Mouse (Mus musculus) forebrain, embryonic 10.5 days (tissue): ENCODE measurements at regions not wholly inside any gene's neighbourhood (a gene's known extent, or its start where the extent isn't known, plus 50 kb on each side); places are given as distances from the start of the nearest gene placed in this dataset.
"Not testable (repeated sequence)": the region's sequence is repeated elsewhere in the genome, so short reads cannot be mapped to it uniquely, and the experiment has no call there.

Experiments used
- DNase-seq: peaks from one replicate; pipeline ENCODE4 v3.0.0-alpha.2; 2017; ENCODE audit warnings: low spot score; ENCODE audit errors: extremely low spot score
- H3K27ac ChIP-seq: fragments of 300-500 bp; sonication (generic); 2 replicates; pipeline ENCODE4 v1.5.1; 2016; ENCODE audit warnings: mild to moderate bottlenecking
- H3K27me3 ChIP-seq: fragments of 300-500 bp; sonication (generic); 2 replicates; pipeline ENCODE4 v1.6.1; 2016; ENCODE audit warnings: mild to moderate bottlenecking; ENCODE audit not compliant: poor library complexity, severe bottlenecking
- H3K36me3 ChIP-seq: fragments of 300-500 bp; sonication (generic); replicated peaks from 2 replicates; pipeline ENCODE4 v1.6.1; 2016; ENCODE audit warnings: mild to moderate bottlenecking, moderate library complexity
- H3K4me1 ChIP-seq: fragments of 300-500 bp; sonication (generic); 2 replicates; pipeline ENCODE4 v1.6.1; 2016
- H3K4me3 ChIP-seq: fragments of 300-500 bp; sonication (generic); 2 replicates; pipeline ENCODE4 v1.5.1; 2016; ENCODE audit warnings: mild to moderate bottlenecking, moderate library complexity
- H3K9me3 ChIP-seq: fragments of 300-500 bp; sonication (generic); 2 replicates; pipeline ENCODE4 v1.6.1; 2016; ENCODE audit warnings: mild to moderate bottlenecking, moderate library complexity
- WGBS: fragments of 180-500 bp; shearing (Covaris S2); methylation state at CpG from one replicate; pipeline ENCODE4 v1.1.7; 2016; 5-methylcytosine and 5-hydroxymethylcytosine counted together

- Histone ChIP-seq H3K4me1 (no peaks in the 10 kb centered on the region), H3K9me3 (peaks cover 5% of the 10 kb centered on the region), H3K27me3 (no peaks in the 10 kb centered on the region), H3K36me3 (no peaks in the 10 kb centered on the region), H3K27ac (no peak overlapping the region), H3K4me3 (no peak overlapping the region)
- DNase-seq, result no peak
These were observed 239.3 kb upstream of the Ngly1 start for GRCm38 (mm10) chr14:16009778-16010177.

DNA sequence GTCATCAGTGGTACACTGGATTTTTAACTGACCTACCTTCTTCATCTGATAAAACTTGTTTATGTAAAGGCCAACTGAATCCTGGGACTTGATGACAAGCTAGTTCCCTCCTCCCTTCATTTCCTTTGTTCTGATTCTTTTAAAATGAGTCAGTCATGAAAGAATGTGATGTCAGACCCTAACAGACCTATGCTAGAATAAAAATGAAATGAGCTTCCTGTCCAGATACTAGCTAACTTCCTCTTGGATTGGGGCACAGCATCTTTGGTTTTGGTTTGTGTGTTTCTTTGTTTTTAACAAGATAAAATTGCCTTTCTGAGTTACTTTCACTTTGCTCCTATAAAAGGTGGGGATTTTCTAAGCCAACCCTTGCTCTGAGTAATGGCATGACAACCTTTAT lies 225.2 kb upstream of the Ngly1 start:
- Histone ChIP-seq H3K27me3 (no peaks in the 10 kb centered on the region), H3K36me3 (no peaks in the 10 kb centered on the region), H3K4me1 (no peaks in the 10 kb centered on the region), H3K27ac (no peak overlapping the region), H3K9me3 (no peaks in the 10 kb centered on the region), H3K4me3 (no peak overlapping the region)
- DNase-seq, result no peak

DNA sequence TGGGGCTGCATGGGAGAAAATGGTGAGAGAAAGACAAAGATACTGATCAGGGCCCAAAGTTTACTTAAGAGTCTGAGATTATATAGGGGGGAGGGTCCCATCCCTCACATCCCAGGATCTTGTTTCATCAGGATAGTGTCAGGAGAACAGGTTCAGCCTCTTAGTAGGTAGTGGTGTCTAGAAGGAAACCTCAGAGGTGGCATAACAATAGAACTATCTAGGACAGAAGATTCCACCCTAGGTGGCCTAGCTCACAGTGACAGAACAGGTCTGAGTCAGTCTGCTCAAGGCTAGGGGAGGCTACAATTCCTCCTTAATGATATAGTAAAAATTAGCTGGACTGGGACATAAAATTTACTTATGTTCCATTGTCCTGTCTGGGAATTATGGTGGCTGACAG lies 211.3 kb upstream of the Ngly1 start:
- Histone ChIP-seq H3K27me3 (no peaks in the 10 kb centered on the region), H3K4me3 (no peak overlapping the region), H3K9me3 (no peaks in the 10 kb centered on the region), H3K4me1 (no peaks in the 10 kb centered on the region), H3K27ac (no peak overlapping the region), H3K36me3 (no peaks in the 10 kb centered on the region)
- no peak for DNase-seq

- Histone ChIP-seq H3K4me3 (no peak overlapping the region), H3K9me3 (no peaks in the 10 kb centered on the region), H3K36me3 (no peaks in the 10 kb centered on the region), H3K27me3 (no peaks in the 10 kb centered on the region), H3K4me1 (no peaks in the 10 kb centered on the region), H3K27ac (no peak overlapping the region)
- 55% methylated on average over 1 of the region's 1 CpGs for WGBS
- no peak for DNase-seq
These were observed 210.7 kb upstream of the Ngly1 start for GRCm38 (mm10) chr14:16038336-16038735.

DNA sequence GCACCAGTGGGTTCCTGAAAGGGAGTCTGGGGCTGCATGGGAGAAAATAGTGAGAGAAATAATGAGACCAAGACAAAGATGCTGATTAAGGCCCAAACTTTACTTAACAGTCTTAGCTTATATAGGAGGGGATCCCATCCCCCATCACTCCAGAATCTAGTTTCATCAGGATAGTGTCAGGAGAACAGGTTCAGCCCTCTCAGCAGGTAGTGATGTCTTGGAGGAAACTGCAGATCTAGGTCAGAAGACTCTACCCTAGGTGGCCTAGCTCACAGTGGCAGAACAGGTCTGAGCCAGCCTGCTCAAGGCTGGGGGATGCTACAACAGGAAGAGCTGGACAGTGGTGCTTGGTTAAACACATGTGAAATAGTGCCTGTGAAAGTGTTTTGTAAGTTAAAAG lies 204.6 kb upstream of the Ngly1 start:
- Histone ChIP-seq H3K27me3 (no peaks in the 10 kb centered on the region), H3K27ac (no peak overlapping the region), H3K4me1 (no peaks in the 10 kb centered on the region), H3K9me3 (no peaks in the 10 kb centered on the region), H3K36me3 (no peaks in the 10 kb centered on the region), H3K4me3 (no peak overlapping the region)
- DNase-seq, result no peak

- H3K27ac ChIP-seq, H3K36me3 ChIP-seq, H3K9me3 ChIP-seq, H3K4me3 ChIP-seq, DNase-seq, H3K4me1 ChIP-seq, H3K27me3 ChIP-seq: not testable (repeated sequence)
- 94% methylated on average over 7 of the region's 12 CpGs for WGBS
These were observed 176.5 kb upstream of the Ngly1 start for GRCm38 (mm10) chr14:16072534-16072933.

DNA sequence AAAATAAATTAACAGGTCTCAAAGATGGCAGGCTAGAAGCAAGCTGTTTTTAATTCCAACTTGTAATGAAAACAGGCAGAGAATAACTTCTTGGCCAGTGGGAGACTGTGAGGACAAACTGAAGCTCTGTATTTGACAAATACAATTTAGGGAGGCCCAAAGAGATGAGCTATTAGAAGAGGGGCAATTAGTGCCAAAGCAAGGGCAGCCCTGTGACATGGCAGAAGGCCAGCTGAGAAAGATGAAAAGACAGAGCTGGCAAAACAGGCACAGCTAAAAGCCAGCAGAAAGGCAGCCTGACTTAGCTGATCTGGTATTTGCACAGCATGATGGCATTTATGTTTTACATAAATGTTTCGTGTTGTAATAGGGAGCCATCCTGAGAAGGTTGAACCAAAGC lies 175.0 kb upstream of the Ngly1 start:
- 90% methylated on average over 1 of the region's 1 CpGs for WGBS
- Histone ChIP-seq H3K27me3 (no peaks in the 10 kb centered on the region), H3K4me3 (no peak overlapping the region), H3K9me3 (peaks cover 6% of the 10 kb centered on the region), H3K27ac (no peak overlapping the region), H3K4me1 (no peaks in the 10 kb centered on the region), H3K36me3 (no peaks in the 10 kb centered on the region)
- DNase-seq, result no peak

DNA sequence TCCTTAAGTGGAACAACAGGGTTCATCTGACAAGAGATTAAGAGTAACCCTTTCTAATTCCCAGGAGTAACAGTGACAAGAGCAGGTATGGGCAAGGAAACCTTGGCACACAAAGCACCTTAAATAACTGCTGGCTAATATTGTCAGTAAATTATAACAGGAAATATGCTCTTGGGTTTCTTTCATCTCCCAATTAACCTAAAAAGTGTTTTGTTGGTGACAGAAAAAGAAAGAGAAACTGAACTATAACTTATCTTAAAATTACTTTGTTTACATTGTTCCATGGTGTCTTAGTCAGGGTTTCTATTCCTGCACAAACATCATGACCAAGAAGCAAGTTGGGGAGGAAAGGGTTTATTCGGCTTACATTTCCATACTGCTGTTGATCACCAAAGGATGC lies 170.0 kb upstream of the Ngly1 start:
- Histone ChIP-seq H3K9me3 (no peaks in the 10 kb centered on the region), H3K36me3 (no peaks in the 10 kb centered on the region), H3K4me1 (no peaks in the 10 kb centered on the region), H3K27ac (no peak overlapping the region), H3K27me3 (no peaks in the 10 kb centered on the region), H3K4me3 (no peak overlapping the region)
- DNase-seq, result no peak
- WGBS, result 89% methylated on average over 1 of the region's 1 CpGs

DNA sequence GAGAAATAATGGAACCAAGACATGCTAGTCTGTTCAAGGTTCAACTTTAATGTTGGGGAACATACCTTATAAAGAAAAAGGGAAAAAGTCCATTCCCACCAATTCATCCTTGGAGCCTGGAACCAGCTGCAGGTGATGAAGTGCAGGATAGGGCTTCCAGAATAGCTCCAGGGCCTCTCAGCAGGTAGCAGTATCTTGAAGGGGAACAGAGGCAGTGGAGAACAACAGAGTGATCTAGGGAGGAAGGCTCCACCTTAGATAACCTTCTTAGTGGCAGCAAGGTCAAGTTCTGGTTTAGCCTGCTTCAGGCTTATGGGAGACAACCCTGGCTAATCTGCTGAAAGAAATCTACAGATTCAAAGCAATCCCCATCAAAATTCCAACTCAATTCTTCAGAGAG lies 161.8 kb upstream of the Ngly1 start:
- H3K4me3 ChIP-seq, H3K9me3 ChIP-seq, H3K4me1 ChIP-seq, H3K27me3 ChIP-seq, H3K36me3 ChIP-seq, H3K27ac ChIP-seq, DNase-seq: not testable (repeated sequence)

DNA sequence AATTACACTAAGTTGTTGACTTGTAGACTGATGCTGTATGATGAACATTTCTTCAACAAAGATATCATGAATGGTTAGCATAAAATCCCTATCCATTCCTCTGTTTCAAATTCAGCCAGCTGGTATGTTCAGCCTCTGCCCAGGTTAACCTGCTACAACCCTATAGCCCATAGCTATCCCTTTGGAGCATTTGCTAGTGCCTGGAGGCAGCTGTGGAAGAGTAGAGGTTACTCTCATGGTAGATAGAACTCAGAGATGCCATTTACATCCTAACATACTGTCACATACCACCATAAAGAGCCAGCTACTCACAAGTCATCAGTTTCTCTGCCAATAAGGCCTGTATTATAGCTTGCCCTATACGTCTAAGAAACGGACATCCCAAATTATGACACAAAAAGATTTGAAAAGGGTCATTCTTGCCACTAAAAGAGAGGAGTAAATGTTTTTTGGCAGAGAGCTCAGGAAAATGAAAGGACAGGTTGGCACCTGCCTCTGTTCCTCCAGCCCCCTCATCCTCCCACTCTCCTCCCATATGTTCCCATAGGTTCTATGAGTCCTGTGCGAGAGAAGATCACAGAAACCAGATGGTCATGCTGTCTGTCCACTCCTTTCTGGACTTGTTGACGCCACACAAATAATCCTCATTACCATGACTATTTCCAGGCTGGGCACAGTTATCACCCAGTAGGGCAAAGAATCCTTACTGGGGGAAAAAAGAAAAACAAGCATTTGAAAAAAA lies 156.5 kb upstream of the Ngly1 start:
- no peaks in the 10 kb centered on the region for H3K27me3 ChIP-seq
- H3K36me3 ChIP-seq, result no peaks in the 10 kb centered on the region
- WGBS, result 87% methylated on average over 4 of the region's 4 CpGs
- no peak overlapping the region for H3K4me3 ChIP-seq
- DNase-seq, result no peak
- no peak overlapping the region for H3K27ac ChIP-seq
- no peaks in the 10 kb centered on the region for H3K9me3 ChIP-seq
- no peaks in the 10 kb centered on the region for H3K4me1 ChIP-seq

DNA sequence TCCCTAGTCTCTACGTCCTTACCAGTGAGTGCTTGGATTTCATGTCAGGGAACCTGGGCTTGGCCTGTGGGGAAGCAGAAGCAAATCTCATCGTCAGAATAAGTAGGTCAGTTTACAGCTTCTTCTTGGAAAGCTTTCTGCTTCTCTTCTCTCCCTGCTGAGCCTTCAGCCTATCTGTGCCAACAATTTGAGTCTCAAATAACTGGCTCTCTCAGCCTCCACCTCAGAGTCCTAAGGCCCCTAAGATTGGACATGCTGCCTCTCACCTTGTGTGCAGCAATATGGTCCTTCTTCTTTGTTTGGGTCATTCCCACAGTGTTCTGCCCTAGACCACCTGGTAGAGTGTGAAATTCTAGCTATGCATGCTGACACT lies 156.0 kb upstream of the Ngly1 start:
- H3K9me3 ChIP-seq, result no peaks in the 10 kb centered on the region
- H3K4me3 ChIP-seq, result no peak overlapping the region
- H3K27ac ChIP-seq, result no peak overlapping the region
- no peaks in the 10 kb centered on the region for H3K4me1 ChIP-seq
- 71% methylated on average over 2 of the region's 2 CpGs for WGBS
- no peaks in the 10 kb centered on the region for H3K27me3 ChIP-seq
- DNase-seq, result no peak
- H3K36me3 ChIP-seq, result no peaks in the 10 kb centered on the region

- 98% methylated on average over 1 of the region's 1 CpGs for WGBS
- Histone ChIP-seq H3K27me3 (no peaks in the 10 kb centered on the region), H3K9me3 (no peaks in the 10 kb centered on the region; the same call in 1 of the 2 replicates), H3K4me3 (no peak overlapping the region), H3K36me3 (no peaks in the 10 kb centered on the region), H3K4me1 (no peaks in the 10 kb centered on the region), H3K27ac (no peak overlapping the region)
- no peak for DNase-seq
These were observed 139.7 kb upstream of the Ngly1 start for GRCm38 (mm10) chr14:16109414-16109813.

DNA sequence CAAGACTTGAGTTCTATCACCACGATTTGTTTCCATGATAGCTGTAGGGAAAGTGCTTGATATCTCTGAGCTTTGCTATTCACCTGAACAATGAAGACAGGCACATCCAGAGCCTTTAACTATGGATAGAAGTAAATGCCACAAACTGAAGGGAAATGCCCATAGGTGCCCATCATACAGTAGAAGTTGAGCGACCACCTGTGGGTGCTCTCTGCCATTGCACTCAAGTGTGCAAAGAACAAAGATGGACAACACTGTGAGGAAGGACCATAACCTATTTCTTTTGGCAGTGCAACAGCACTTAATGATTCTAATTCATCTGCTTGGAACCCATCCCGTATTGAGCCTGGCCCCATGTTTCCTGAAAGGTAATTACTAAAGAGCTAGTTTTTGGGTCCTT lies 116.4 kb upstream of the Ngly1 start:
- Histone ChIP-seq H3K27ac (no peak overlapping the region), H3K27me3 (no peaks in the 10 kb centered on the region), H3K4me1 (0 out of 2 replicates have a peak, but pooled peaks cover 5% of the 10 kb centered on the region), H3K4me3 (no peak overlapping the region), H3K36me3 (no peaks in the 10 kb centered on the region), H3K9me3 (no peaks in the 10 kb centered on the region)
- no peak for DNase-seq
- WGBS, result 86% methylated on average over 3 of the region's 3 CpGs

DNA sequence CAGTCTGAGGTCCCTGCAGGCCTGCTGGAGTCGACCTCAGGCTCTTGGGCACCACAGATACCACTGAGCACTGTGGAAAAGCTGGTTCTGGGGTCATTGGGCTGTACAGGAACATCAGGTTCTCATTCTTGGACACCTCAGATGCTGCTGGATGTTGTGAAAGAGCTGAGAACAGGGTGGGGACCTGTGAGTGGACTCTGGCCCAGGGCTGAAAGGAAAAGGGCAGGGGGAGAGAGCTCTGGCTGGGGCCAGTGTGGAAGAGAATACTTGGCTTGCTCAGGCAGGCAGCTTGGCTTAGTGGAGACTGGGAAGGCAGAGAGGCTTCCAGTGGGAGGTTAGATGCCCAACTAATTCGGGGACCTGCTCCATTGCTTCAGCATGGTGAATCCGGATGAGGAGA lies 115.7 kb upstream of the Ngly1 start:
- no peak for DNase-seq
- 0 out of 2 replicates have a peak, but pooled peaks cover 5% of the 10 kb centered on the region for H3K4me1 ChIP-seq
- no peaks in the 10 kb centered on the region for H3K27me3 ChIP-seq
- no peak overlapping the region for H3K4me3 ChIP-seq
- 76% methylated on average over 3 of the region's 3 CpGs for WGBS
- H3K9me3 ChIP-seq, result no peaks in the 10 kb centered on the region
- no peak overlapping the region for H3K27ac ChIP-seq
- H3K36me3 ChIP-seq, result no peaks in the 10 kb centered on the region
